Mouse (Mus musculus) limb, embryonic 13.5 days (tissue): Measurements from ENCODE around the gene Cgnl1. TPM values are rescaled to one million over a fixed set of nuclear protein-coding genes. Genes with fewer than 3 reads are reported as not detected.

Experiments used
- ATAC-seq: fragments of 200-750 bp; cut with Nextera tagmentation; 2 replicates; pipeline ENCODE4 v1.8.0; 2017; ENCODE audit warnings: low read depth, moderate number of reproducible peaks, moderate TSS enrichment; ENCODE audit not compliant: low FRiP score
- H3K27ac ChIP-seq: fragments of 300-500 bp; sonication (generic); 2 replicates; pipeline ENCODE4 v1.5.1; 2015; ENCODE audit warnings: inconsistent platforms, mild to moderate bottlenecking, moderate library complexity
- H3K27me3 ChIP-seq: fragments of 300-500 bp; sonication (generic); 2 replicates; pipeline ENCODE4 v1.6.1; 2015; ENCODE audit warnings: mild to moderate bottlenecking, inconsistent platforms
- H3K36me3 ChIP-seq: fragments of 300-500 bp; sonication (generic); 2 replicates; pipeline ENCODE4 v1.6.1; 2015; ENCODE audit warnings: inconsistent platforms, mild to moderate bottlenecking, moderate library complexity
- H3K4me1 ChIP-seq: fragments of 300-500 bp; sonication (generic); 2 replicates; pipeline ENCODE4 v1.6.1; 2015; ENCODE audit warnings: inconsistent platforms
- H3K4me2 ChIP-seq: fragments of 300-500 bp; sonication (generic); replicated peaks from 2 replicates; pipeline ENCODE4 v1.6.1; 2015; ENCODE audit warnings: inconsistent platforms, mild to moderate bottlenecking, moderate library complexity
- H3K4me3 ChIP-seq: fragments of 300-500 bp; sonication (generic); 2 replicates; pipeline ENCODE4 v1.5.1; 2015; ENCODE audit warnings: moderate library complexity, mild to moderate bottlenecking, inconsistent platforms
- H3K9ac ChIP-seq: fragments of 300-500 bp; sonication (generic); 2 replicates; pipeline ENCODE4 v1.6.1; 2015; ENCODE audit warnings: mild to moderate bottlenecking, inconsistent platforms
- H3K9me3 ChIP-seq: fragments of 300-500 bp; sonication (generic); 2 replicates; pipeline ENCODE4 v1.6.1; 2016; ENCODE audit warnings: inconsistent platforms
- whole genome bisulfite sequencing: fragments of 180-500 bp; shearing (Covaris S2); methylation state at CpG from one replicate; pipeline ENCODE4 v1.1.7; 2015; 5-methylcytosine and 5-hydroxymethylcytosine counted together
- polyA plus RNA-seq: library from polyadenylated mRNA; unstranded; fragments of >200 nt; fragmentation: Nextera tagmentation; extraction: Ambion mirVana; gene quantifications from 2 replicates; pipeline ENCODE4 v1.2.1, GENCODE M21; 2015

Gene Cgnl1
- polyA plus RNA-seq, 1 experiment from 2014 or later = 13.6 TPM

GRCm38 (mm10) chr9:71766902-71767301 lies 4.5 kb downstream of the Cgnl1 start:
- no peak for ATAC-seq
- Histone ChIP-seq H3K4me1 (peaks cover 28% of the 10 kb centered on the region), H3K36me3 (no peaks in the 10 kb centered on the region), H3K27ac (no peak overlapping the region), H3K9me3 (no peaks in the 10 kb centered on the region), H3K27me3 (peaks cover 9% of the 10 kb centered on the region; the same call in 1 of the 2 replicates), H3K4me3 (no peak overlapping the region), H3K4me2 (no peak overlapping the region), H3K9ac (no peak overlapping the region)
- WGBS = 56% methylated on average over 2 of the region's 2 CpGs

- H3K36me3 ChIP-seq = no peaks in the 10 kb centered on the region
- WGBS = 69% methylated on average over 8 of the region's 8 CpGs
Observed at GRCm38 (mm10) chr9:71766306-71766705, 5.1 kb downstream of the Cgnl1 start.

GRCm38 (mm10) chr9:71764551-71764950 lies 6.9 kb downstream of the Cgnl1 start:
- no peak for ATAC-seq
- no peak overlapping the region for H3K9ac ChIP-seq
- H3K4me3 ChIP-seq = no peak overlapping the region
- H3K9me3 ChIP-seq = no peaks in the 10 kb centered on the region
- H3K4me2 ChIP-seq = no peak overlapping the region
- H3K4me1 ChIP-seq = peaks cover 31% of the 10 kb centered on the region
- H3K27ac ChIP-seq = no peak overlapping the region
- no peaks in the 10 kb centered on the region for H3K36me3 ChIP-seq
- peaks cover 5% of the 10 kb centered on the region; the same call in 1 of the 2 replicates for H3K27me3 ChIP-seq
- 62% methylated on average over 11 of the region's 11 CpGs for WGBS

More at GRCm38 (mm10) chr9:71766306-71766705, 5.1 kb downstream of the Cgnl1 start:
- Histone ChIP-seq H3K4me2 (no peak overlapping the region), H3K9me3 (no peaks in the 10 kb centered on the region), H3K27me3 (peaks cover 9% of the 10 kb centered on the region; the same call in 1 of the 2 replicates), H3K4me3 (no peak overlapping the region), H3K9ac (no peak overlapping the region), H3K4me1 (peaks cover 29% of the 10 kb centered on the region), H3K27ac (no peak overlapping the region)
- ATAC-seq = no peak

GRCm38 (mm10) chr9:71763273-71763672 lies 8.1 kb downstream of the Cgnl1 start:
- no peak overlapping the region for H3K27ac ChIP-seq
- H3K36me3 ChIP-seq = no peaks in the 10 kb centered on the region
- peaks cover 38% of the 10 kb centered on the region for H3K4me1 ChIP-seq
- H3K4me3 ChIP-seq = no peak overlapping the region
- H3K27me3 ChIP-seq = no peaks in the 10 kb centered on the region
- 3% methylated on average over 1 of the region's 1 CpGs for WGBS
- ATAC-seq = no peak
- no peaks in the 10 kb centered on the region for H3K9me3 ChIP-seq
- H3K9ac ChIP-seq = no peak overlapping the region
- no peak overlapping the region for H3K4me2 ChIP-seq

GRCm38 (mm10) chr9:71761663-71762062 lies 9.7 kb downstream of the Cgnl1 start:
- 87% methylated on average over 4 of the region's 4 CpGs for WGBS
- H3K4me3 ChIP-seq = no peak overlapping the region

GRCm38 (mm10) chr9:71760518-71761141 lies 10.8 kb downstream of the Cgnl1 start:
- H3K4me3 ChIP-seq = no peak overlapping the region
- peaks cover 38% of the 10 kb centered on the region for H3K4me1 ChIP-seq
- 15% methylated on average over 13 of the region's 14 CpGs for WGBS
- H3K27me3 ChIP-seq = no peaks in the 10 kb centered on the region
- peak overlapping the region; percentile 35; the same call in 1 of the 2 replicates for H3K4me2 ChIP-seq
- H3K36me3 ChIP-seq = no peaks in the 10 kb centered on the region
- ATAC-seq = no peak
- H3K9ac ChIP-seq = no peak overlapping the region
- no peak overlapping the region for H3K27ac ChIP-seq
- H3K9me3 ChIP-seq = no peaks in the 10 kb centered on the region

More at GRCm38 (mm10) chr9:71761663-71762062, 9.7 kb downstream of the Cgnl1 start:
- Histone ChIP-seq H3K27ac (no peak overlapping the region), H3K4me1 (peaks cover 38% of the 10 kb centered on the region), H3K9me3 (no peaks in the 10 kb centered on the region), H3K36me3 (no peaks in the 10 kb centered on the region), H3K27me3 (no peaks in the 10 kb centered on the region), H3K4me2 (no peak overlapping the region), H3K9ac (no peak overlapping the region)
- no peak for ATAC-seq

- H3K9ac ChIP-seq = peak overlapping the region; percentile 9
- no peak overlapping the region for H3K4me3 ChIP-seq
- no peak overlapping the region for H3K27ac ChIP-seq
- H3K9me3 ChIP-seq = no peaks in the 10 kb centered on the region
- no peaks in the 10 kb centered on the region for H3K27me3 ChIP-seq
- no peaks in the 10 kb centered on the region for H3K36me3 ChIP-seq
- peak overlapping the region; percentile 35 for H3K4me2 ChIP-seq
- no peak for ATAC-seq
- H3K4me1 ChIP-seq = peaks cover 38% of the 10 kb centered on the region
- 10% methylated on average over 5 of the region's 5 CpGs for WGBS
Observed at GRCm38 (mm10) chr9:71759893-71760292, 11.5 kb downstream of the Cgnl1 start.

GRCm38 (mm10) chr9:71757386-71757785 lies 14.0 kb downstream of the Cgnl1 start:
- Histone ChIP-seq H3K4me3 (no peak overlapping the region), H3K4me1 (peaks cover 51% of the 10 kb centered on the region), H3K9ac (no peak overlapping the region), H3K9me3 (no peaks in the 10 kb centered on the region), H3K27me3 (no peaks in the 10 kb centered on the region), H3K36me3 (no peaks in the 10 kb centered on the region), H3K27ac (no peak overlapping the region), H3K4me2 (no peak overlapping the region)
- no peak for ATAC-seq
- 41% methylated on average over 8 of the region's 8 CpGs for WGBS

- H3K4me2 ChIP-seq = no peak overlapping the region
- WGBS = 26% methylated on average over 4 of the region's 4 CpGs
- H3K36me3 ChIP-seq = no peaks in the 10 kb centered on the region
- no peak overlapping the region for H3K4me3 ChIP-seq
- H3K4me1 ChIP-seq = peaks cover 54% of the 10 kb centered on the region
- no peak overlapping the region for H3K9ac ChIP-seq
- no peak for ATAC-seq
- no peaks in the 10 kb centered on the region for H3K9me3 ChIP-seq
- no peaks in the 10 kb centered on the region for H3K27me3 ChIP-seq
- H3K27ac ChIP-seq = no peak overlapping the region
Observed at GRCm38 (mm10) chr9:71756916-71757315, 14.5 kb downstream of the Cgnl1 start.

GRCm38 (mm10) chr9:71753981-71754380 lies 17.4 kb downstream of the Cgnl1 start:
- no peaks in the 10 kb centered on the region for H3K36me3 ChIP-seq
- H3K4me2 ChIP-seq = no peak overlapping the region
- no peaks in the 10 kb centered on the region for H3K9me3 ChIP-seq
- ATAC-seq = no peak; the same call in 1 of the 2 replicates
- peak overlapping the region; percentile 84 for H3K27ac ChIP-seq
- no peak overlapping the region for H3K9ac ChIP-seq
- peaks cover 42% of the 10 kb centered on the region for H3K4me1 ChIP-seq
- 37% methylated on average over 4 of the region's 4 CpGs for WGBS
- H3K4me3 ChIP-seq = no peak overlapping the region
- no peaks in the 10 kb centered on the region for H3K27me3 ChIP-seq

GRCm38 (mm10) chr9:71753529-71753928 lies 17.9 kb downstream of the Cgnl1 start:
- no peak overlapping the region for H3K4me3 ChIP-seq
- H3K4me1 ChIP-seq = peaks cover 37% of the 10 kb centered on the region
- no peaks in the 10 kb centered on the region for H3K36me3 ChIP-seq
- H3K27ac ChIP-seq = peak overlapping the region; percentile 84
- H3K9me3 ChIP-seq = no peaks in the 10 kb centered on the region
- no peaks in the 10 kb centered on the region for H3K27me3 ChIP-seq
- 29% methylated on average over 4 of the region's 4 CpGs for WGBS
- no peak; the same call in 1 of the 2 replicates for ATAC-seq
- no peak overlapping the region for H3K4me2 ChIP-seq
- no peak overlapping the region for H3K9ac ChIP-seq

- Histone ChIP-seq H3K9ac (no peak overlapping the region), H3K4me2 (no peak overlapping the region), H3K36me3 (no peaks in the 10 kb centered on the region), H3K27me3 (no peaks in the 10 kb centered on the region), H3K4me1 (peaks cover 36% of the 10 kb centered on the region), H3K27ac (peak overlapping the region; percentile 84), H3K9me3 (no peaks in the 10 kb centered on the region), H3K4me3 (no peak overlapping the region)
- 21% methylated on average over 2 of the region's 2 CpGs for WGBS
- ATAC-seq = no peak; the same call in 1 of the 2 replicates
Observed at GRCm38 (mm10) chr9:71753117-71753516, 18.3 kb downstream of the Cgnl1 start.
